Mouse (Mus musculus): Measurements from ENCODE around the gene Rph3a.

- TF ChIP-seq POLR2A (IDR thresholded peaks at IDR 0.05; ENCODE audit: control insufficient read depth, low read depth, low read length) (no peak), CTCF (IDR thresholded peaks at IDR 0.05; ENCODE audit: control insufficient read depth, insufficient read depth, insufficient replicate concordance, low read depth, low read length) (no peak)
These were observed 29.6 kb upstream of the Rph3a start for GRCm38 (mm10) chr5:121039465-121039864.

Data from testis, adult 2 months (tissue).